Mouse (Mus musculus) ovary, adult 2 months (tissue): ENCODE measurements around the gene 4933415A04Rik. TPM values are rescaled to one million over a fixed set of nuclear protein-coding genes. Genes with fewer than 3 reads are reported as not detected.

ENCODE experiments used
- polyA plus RNA-seq: library from polyadenylated mRNA; depleted of rRNA; stranded (reverse); fragments of >200 nt; gene quantifications from 2 replicates; pipeline ENCODE4 v1.2.3, GENCODE M21; 2012; rRNA removed

4933415A04Rik gene
- 0.74 and 0.87 TPM in 2 replicates for polyA plus RNA-seq

DNA sequence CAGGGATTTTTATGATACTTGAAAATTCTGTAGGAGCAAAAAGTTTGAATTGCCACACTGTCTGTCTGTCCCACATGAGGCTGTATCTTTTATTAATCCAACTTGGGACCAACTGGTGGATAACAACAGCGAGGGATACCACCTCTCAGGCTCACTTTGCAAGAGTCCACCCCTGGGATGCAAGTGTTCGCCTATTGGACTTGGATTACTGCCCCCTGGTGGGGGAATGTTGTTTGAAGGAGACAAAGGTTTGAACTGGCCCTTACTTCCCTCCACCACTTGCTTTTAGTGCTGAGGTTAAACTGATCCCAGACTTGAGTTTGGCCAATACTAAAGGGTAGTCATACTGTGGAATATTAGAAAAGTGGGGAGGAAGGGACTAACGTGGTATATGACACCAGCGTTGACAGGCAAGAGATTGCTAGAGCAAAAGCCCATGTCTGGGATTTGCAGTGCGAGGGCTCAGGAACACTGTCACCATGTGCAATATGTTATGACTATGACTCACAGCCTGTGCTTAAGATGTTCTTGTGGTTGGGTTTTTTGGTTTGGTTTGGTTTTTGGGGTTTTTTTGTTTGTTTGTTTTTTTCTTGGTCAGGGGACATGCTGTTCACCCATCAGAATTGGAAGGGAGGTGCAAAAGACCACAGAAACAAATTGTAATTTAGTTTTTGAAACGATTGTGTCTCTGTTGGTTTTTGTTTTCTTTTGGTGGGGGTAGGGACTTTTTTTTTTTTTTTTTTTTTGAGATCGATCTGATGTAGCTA, at the start of gene 4933415A04Rik:
TSS of gene 4933415A04Rik (plus strand) at position 717 of the 767 bp plus-strand sequence.

DNA sequence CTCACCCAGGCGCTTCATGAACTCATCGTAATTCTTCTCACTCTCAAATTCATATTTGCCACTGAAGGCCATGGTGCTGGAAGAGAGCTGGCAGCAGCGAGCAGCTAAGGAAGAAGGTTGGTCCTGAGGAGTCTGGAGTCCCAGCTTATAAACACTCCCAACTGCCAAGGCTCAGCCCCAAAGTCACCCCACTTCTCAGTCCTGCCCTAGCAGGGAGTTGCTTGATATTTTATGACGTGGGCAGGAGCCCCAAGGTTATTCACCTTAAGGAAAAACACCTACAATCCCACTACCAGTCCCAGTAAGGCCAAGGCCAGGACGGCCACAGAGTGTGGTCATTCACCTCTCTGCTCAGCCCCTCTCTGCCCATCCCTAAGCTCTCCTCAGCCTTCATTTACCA, 14.6 kb downstream of the 4933415A04Rik start, which contains the start of gene Fabp6:
TSS of gene Fabp6 (minus strand) at position 101 of the 400 bp plus-strand sequence.

Other genes starting within 250 kb of the 4933415A04Rik start
- 8.4 and 16.3 TPM in 2 replicates for gene Pttg1, start 160.8 kb upstream of the 4933415A04Rik start, polyA plus RNA-seq
- gene Slu7, start 153.3 kb upstream of the 4933415A04Rik start, polyA plus RNA-seq = 1.2 and 1.6 TPM in 2 replicates
- gene C1qtnf2, start 112.8 kb upstream of the 4933415A04Rik start, polyA plus RNA-seq = 8.5 and 13.8 TPM in 2 replicates
- 7.0 and 9.7 TPM in 2 replicates for gene Ccnjl, start 58.3 kb upstream of the 4933415A04Rik start, polyA plus RNA-seq
- not detected in 2 replicates for gene Fabp6, start 14.5 kb downstream of the 4933415A04Rik start, polyA plus RNA-seq
- gene Pwwp2a, start 95.0 kb downstream of the 4933415A04Rik start, polyA plus RNA-seq = 17.0 and 23.9 TPM in 2 replicates
- 9.4 and 12.8 TPM in 2 replicates for gene Ttc1, start 161.0 kb downstream of the 4933415A04Rik start, polyA plus RNA-seq